Mouse (Mus musculus) olfactory bulb, adult 2 months (tissue): Measurements from ENCODE around the gene Slc44a4. TPM values are rescaled to one million over a fixed set of nuclear protein-coding genes. Genes with fewer than 3 reads are reported as not detected.
A peak's percentile ranks its signal among the peaks of the same experiment; 100 is the strongest.
"Not testable (repeated sequence)": the region's sequence is repeated elsewhere in the genome, so short reads cannot be mapped to it uniquely, and the experiment has no call there.

Source experiments
- H3K27ac ChIP-seq: fragments of 200-500 bp; 2 replicates; pipeline ENCODE4 v1.5.1; 2012; ENCODE audit warnings: low read depth, low read length; ENCODE audit not compliant: insufficient read depth
- H3K4me1 ChIP-seq: fragments of 200-500 bp; 2 replicates; pipeline ENCODE4 v1.6.1; 2012; ENCODE audit warnings: low read length; ENCODE audit not compliant: control insufficient read depth, insufficient read depth
- H3K4me3 ChIP-seq: fragments of 200-500 bp; 2 replicates; pipeline ENCODE4 v1.5.1; 2012; ENCODE audit warnings: mild to moderate bottlenecking, low read depth, low read length, moderate library complexity; ENCODE audit not compliant: insufficient read depth
- CTCF ChIP-seq: fragments of 200-500 bp; IDR thresholded peaks from 2 replicates; pipeline ENCODE4 v1.5.1; 2012; ENCODE audit warnings: low read depth, mild to moderate bottlenecking, low read length, moderate library complexity; ENCODE audit not compliant: insufficient read depth
- POLR2A ChIP-seq: fragments of 200-500 bp; IDR thresholded peaks from 2 replicates; pipeline ENCODE4 v1.6.1; 2012; ENCODE audit warnings: mild to moderate bottlenecking, low read depth, low read length, moderate library complexity; ENCODE audit not compliant: insufficient read depth
- WGBS: fragments of 180-500 bp; shearing (Covaris S2); methylation state at CpG from one replicate; pipeline ENCODE4 v1.1.7; 2018; 5-methylcytosine and 5-hydroxymethylcytosine counted together
- polyA plus RNA-seq: library from polyadenylated mRNA; stranded (reverse); fragments of >200 nt; gene quantifications from 2 replicates; pipeline ENCODE4 v1.2.4, GENCODE M21; 2012; ENCODE audit warnings: low replicate concordance; ENCODE audit not compliant: missing spikeins, insufficient read depth, insufficient read length

Slc44a4 gene
- polyA plus RNA-seq, 1 experiment, result not detected

DNA sequence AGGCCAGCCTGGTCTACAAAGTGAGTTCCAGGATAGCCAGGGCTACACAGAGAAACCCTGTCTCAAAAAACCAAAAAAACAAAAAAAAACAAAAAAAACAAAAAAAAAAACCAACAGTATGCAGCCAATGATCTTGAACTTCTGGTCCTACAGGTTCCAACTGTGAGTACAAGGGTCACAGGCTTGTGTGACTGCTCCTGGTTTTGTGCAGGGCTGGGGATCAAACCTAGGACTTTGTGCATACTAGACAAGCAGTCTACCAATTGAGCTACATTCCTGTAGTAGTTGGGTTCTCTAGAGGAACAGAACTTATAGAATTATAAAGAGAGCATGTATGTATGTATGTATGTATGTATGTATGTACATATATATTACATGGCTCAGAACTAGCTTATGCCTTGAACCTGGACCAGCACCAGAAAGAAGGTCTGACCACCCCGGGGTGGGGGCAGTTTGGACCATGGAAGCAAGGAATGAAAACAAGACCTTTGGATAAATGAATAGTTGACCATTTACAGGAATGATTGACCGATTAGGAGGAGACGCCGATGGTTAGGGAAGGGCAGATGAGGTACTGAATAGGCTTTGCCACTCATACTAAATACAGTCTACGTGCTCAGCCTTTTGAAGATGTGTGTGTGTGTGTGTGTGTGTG, 32.3 kb downstream of the Slc44a4 start:
- peaks cover 2% of the 10 kb centered on the region for H3K4me1 ChIP-seq
- no peak overlapping the region for H3K27ac ChIP-seq
- no peak for TF ChIP-seq POLR2A
- TF ChIP-seq CTCF, result no peak
- no peak overlapping the region for H3K4me3 ChIP-seq
- WGBS, result 87% methylated on average over 5 of the region's 5 CpGs

- 25% methylated on average over 8 of the region's 8 CpGs for WGBS
- no peaks in the 10 kb centered on the region for H3K4me1 ChIP-seq
- no peak overlapping the region for H3K27ac ChIP-seq
- H3K4me3 ChIP-seq, result no peak overlapping the region
- TF ChIP-seq CTCF, result no peak
- TF ChIP-seq POLR2A, result no peak
Measured at GRCm38 (mm10) chr17:34947606-34948005, 33.3 kb downstream of the Slc44a4 start.

GRCm38 (mm10) chr17:34948721-34949552, 34.7 kb downstream of the Slc44a4 start:
- not testable (repeated sequence) for H3K4me1 ChIP-seq, H3K27ac ChIP-seq, H3K4me3 ChIP-seq
- WGBS, result 66% methylated on average over 9 of the region's 9 CpGs

GRCm38 (mm10) chr17:34949553-34949969, 35.3 kb downstream of the Slc44a4 start:
- no peak overlapping the region for H3K27ac ChIP-seq
- TF ChIP-seq CTCF (no peak), POLR2A (no peak)
- H3K4me1 ChIP-seq, result no peaks in the 10 kb centered on the region
- no peak overlapping the region for H3K4me3 ChIP-seq
- WGBS, result 60% methylated on average over 4 of the region's 4 CpGs

DNA sequence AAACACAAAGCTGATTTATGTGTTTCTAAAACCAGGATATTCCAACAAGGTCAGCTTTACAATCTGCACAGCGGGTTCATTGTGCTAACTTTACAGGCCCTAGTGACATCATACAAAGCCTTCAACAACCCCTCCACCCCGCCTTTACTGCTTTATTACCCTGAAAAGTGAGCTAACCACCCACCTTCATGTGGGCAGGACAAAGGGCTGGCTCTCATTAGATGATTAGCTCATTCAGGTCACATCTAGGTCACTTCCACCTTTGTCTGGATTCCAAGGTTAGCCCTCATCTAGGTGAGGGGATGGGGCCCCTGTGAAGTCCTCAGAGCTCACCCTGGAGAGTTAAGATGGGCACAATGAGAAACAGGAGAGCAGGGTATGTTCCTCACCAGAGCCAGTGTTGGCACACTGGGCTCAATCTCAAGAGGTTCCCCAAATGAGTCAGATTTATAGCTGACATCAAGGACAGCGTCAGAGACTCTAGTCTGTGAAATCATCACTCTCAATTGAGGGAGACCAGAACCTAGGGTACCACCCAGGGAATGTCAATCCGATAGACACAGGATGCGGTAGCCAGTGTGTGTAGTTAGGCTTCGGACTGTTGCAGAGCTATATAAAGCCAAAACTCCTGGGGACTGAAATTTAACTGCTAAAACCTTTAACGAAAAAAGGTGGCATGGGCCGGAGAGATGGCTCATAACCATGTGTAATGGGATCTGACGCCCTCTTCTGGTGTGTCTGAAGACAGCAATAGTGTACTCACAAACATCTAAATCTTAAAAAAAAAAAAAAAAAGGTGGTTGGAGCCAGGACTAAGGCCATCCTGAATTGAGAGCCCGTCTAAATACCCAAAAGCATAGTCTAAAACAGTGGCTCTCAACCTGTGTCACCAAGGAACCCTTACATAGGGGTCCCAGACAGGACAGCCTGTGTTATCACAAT, 36.5 kb downstream of the Slc44a4 start:
- H3K4me1 ChIP-seq, result no peaks in the 10 kb centered on the region
- TF ChIP-seq POLR2A, result no peak
- TF ChIP-seq CTCF, result no peak
- 18% methylated on average over 10 of the region's 10 CpGs for WGBS
- H3K27ac ChIP-seq, result no peak overlapping the region
- H3K4me3 ChIP-seq, result no peak overlapping the region

DNA sequence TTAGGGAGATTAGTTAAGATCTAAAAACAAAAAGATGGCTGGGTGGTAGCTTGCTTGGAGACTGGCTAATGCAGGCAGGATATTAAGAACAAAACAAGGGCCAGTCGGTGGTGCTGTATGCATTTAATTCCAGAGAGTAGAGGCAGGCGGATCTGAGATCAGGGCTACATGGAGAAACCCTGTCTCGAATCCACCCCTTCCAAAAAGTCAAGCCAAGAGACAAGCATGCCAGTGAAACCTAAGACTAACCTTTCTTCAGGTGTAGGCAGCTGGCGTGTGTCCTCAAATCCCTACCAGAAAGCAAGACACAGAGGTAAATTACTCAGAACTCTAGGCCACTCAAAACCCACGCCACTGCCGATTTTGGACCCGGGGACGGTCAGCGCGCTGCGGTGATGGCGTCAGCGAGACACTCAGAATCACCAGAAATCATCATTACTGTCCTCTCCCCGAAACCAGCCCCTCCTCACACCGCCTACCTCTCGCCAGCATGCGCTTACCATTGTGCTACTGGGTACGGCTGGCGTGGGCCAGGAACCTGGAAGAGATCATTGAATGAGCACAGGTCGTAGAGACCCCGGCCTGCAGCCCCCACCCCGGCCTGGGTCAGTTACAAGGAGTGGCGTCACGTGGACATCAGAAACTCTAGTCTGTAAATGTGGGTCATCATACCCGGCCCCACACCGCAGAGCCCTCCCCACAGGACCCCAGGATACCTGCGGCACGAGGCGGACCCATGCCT, 37.5 kb downstream of the Slc44a4 start:
- Histone ChIP-seq H3K4me3 (peak overlapping the region; percentile 98), H3K27ac (peak overlapping the region; percentile 83), H3K4me1 (no peaks in the 10 kb centered on the region)
- WGBS, result under 1% methylated on average over 29 of the region's 29 CpGs
- TF ChIP-seq CTCF (no peak), POLR2A (no peak)

- peak overlapping the region; percentile 83 for H3K27ac ChIP-seq
- H3K4me1 ChIP-seq, result peaks cover 2% of the 10 kb centered on the region; the same call in 1 of the 2 replicates
- TF ChIP-seq POLR2A (peak; percentile 94), CTCF (no peak)
- under 1% methylated on average over 23 of the region's 23 CpGs for WGBS
- peak overlapping the region; percentile 98 for H3K4me3 ChIP-seq
Measured at GRCm38 (mm10) chr17:34952378-34953040, 38.2 kb downstream of the Slc44a4 start.

DNA sequence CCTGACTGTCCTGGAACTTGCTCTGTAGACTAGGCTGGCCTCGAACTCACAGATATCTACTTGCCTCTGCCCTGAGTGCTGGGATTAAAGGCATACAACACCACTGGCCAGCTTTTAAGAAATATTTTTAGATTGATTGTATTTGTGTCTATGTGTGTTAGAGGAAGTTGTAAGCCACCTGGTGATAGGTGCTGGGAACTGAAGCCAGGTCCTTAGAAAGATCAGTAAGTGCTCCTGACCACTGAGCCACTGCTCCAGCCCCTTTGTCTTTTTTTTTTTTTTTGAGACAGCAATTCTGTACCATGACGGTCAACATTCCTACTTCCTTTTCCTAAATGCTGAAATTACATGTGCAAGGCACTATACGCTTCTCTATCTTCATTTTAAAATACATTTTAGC, 39.0 kb downstream of the Slc44a4 start:
- Histone ChIP-seq H3K27ac (no peak overlapping the region), H3K4me3 (no peak overlapping the region), H3K4me1 (peaks cover 2% of the 10 kb centered on the region; the same call in 1 of the 2 replicates)
- 87% methylated on average over 3 of the region's 3 CpGs for WGBS
- TF ChIP-seq CTCF, result no peak
- no peak for TF ChIP-seq POLR2A
